ENCODE assay signal across 13 mouse cellular contexts in genomic region chr4:134483696-134484095, GRCm38 (mm10). TPM values are rescaled to one million over a fixed set of nuclear protein-coding genes. Genes with fewer than 3 reads are reported as not detected.
DNase-seq lines count a peak whose midpoint lies in the region; ATAC-seq and TF ChIP-seq lines count a peak whose summit lies in the region.
"Had no signal": no experiment of that assay in that cellular context is flagged by ENCODE, and none has a peak within 500 bp of the region (broad histone marks: within the 10 kb centered on the region; RNA-seq: fewer than 3 reads in every experiment).

No protein-coding gene starts in this region.

- no peak for TF ChIP-seq CTCF in cortical plate, adult 2 months (IDR thresholded peaks at IDR 0.05; ENCODE audit: extremely low read depth, insufficient read depth, low read length)

- no peak overlapping the region for H3K27ac ChIP-seq in kidney, embryonic 14.5 days (ENCODE audit: low read depth, low read length)
- H3K27ac ChIP-seq in cortical plate, adult 2 months (ENCODE audit: insufficient read depth, low read length): peak overlapping the region; percentile 25
- H3K27ac ChIP-seq in midbrain, embryonic 10.5 days (replicated peaks): no peak overlapping the region
- no peak overlapping the region for H3K27ac ChIP-seq in intestine, embryonic 16.5 days (ENCODE audit: low read length)
- H3K27ac ChIP-seq: heart, adult 2 months; liver, embryonic 15.5 days; stomach, embryonic 15.5 days had no signal

- H3K9ac ChIP-seq in kidney, embryonic 14.5 days (ENCODE audit: low read depth, low read length): no peak overlapping the region
- no peak overlapping the region for H3K9ac ChIP-seq in intestine, embryonic 16.5 days (ENCODE audit: low read depth, low read length)
- H3K9ac ChIP-seq: liver, embryonic 15.5 days; stomach, embryonic 15.5 days had no signal

- WGBS in kidney, embryonic 14.5 days: 64% methylated on average over 6 of the region's 6 CpGs
- 63% methylated on average over 6 of the region's 6 CpGs for WGBS in midbrain, embryonic 10.5 days
- 43% methylated on average over 6 of the region's 6 CpGs for WGBS in intestine, embryonic 16.5 days

- H3K9me3 ChIP-seq in kidney, embryonic 14.5 days (ENCODE audit: control insufficient read depth, low read length): no peaks in the 10 kb centered on the region
- H3K9me3 ChIP-seq in midbrain, embryonic 10.5 days (replicated peaks): no peaks in the 10 kb centered on the region
- H3K9me3 ChIP-seq in intestine, embryonic 16.5 days (ENCODE audit: control insufficient read depth, low read length): no peaks in the 10 kb centered on the region
- H3K9me3 ChIP-seq: liver, embryonic 15.5 days; stomach, embryonic 15.5 days had no signal

- peak; percentile 40 for DNase-seq in CD4-positive, CD25-positive, alpha-beta regulatory T cell, adult 2 months (ENCODE audit: low read depth, low spot score)
- DNase-seq in kidney, adult 11 months: peak; percentile 60
- peak; percentile 72 for DNase-seq in R1 (ENCODE audit: low read depth, low spot score)
- DNase-seq in midbrain, embryonic 10.5 days (ENCODE audit: low spot score): no peak
- DNase-seq: retina, postnatal 1 day had no signal

- ATAC-seq in CD4-positive, CD25-positive, alpha-beta regulatory T cell, adult 4 months: no peak
- no peak for ATAC-seq in kidney, embryonic 14.5 days (ENCODE audit: low FRiP score, low TSS enrichment)
- ATAC-seq in intestine, embryonic 16.5 days: no peak
- ATAC-seq: Patski had no signal

- H3K4me2 ChIP-seq in kidney, embryonic 14.5 days (replicated peaks; ENCODE audit: low read depth, low read length): no peak overlapping the region
- no peak overlapping the region for H3K4me2 ChIP-seq in intestine, embryonic 16.5 days (ENCODE audit: low read depth, low read length)
- H3K4me2 ChIP-seq: liver, embryonic 15.5 days; stomach, embryonic 15.5 days had no signal

- peak; percentile 67; the same call in 1 of the 2 replicates for TF ChIP-seq POLR2A in cortical plate, adult 2 months (IDR thresholded peaks at IDR 0.05; ENCODE audit: extremely low read depth, insufficient read depth, low read length)

- H3K36me3 ChIP-seq in kidney, embryonic 14.5 days (ENCODE audit: control insufficient read depth, insufficient read depth, low read length): no peaks in the 10 kb centered on the region
- no peaks in the 10 kb centered on the region for H3K36me3 ChIP-seq in midbrain, embryonic 10.5 days
- no peaks in the 10 kb centered on the region for H3K36me3 ChIP-seq in intestine, embryonic 16.5 days (ENCODE audit: control insufficient read depth, insufficient read depth, low read length)
- H3K36me3 ChIP-seq: liver, embryonic 15.5 days; stomach, embryonic 15.5 days had no signal

- H3K4me1 ChIP-seq in kidney, embryonic 14.5 days (ENCODE audit: control insufficient read depth, insufficient read depth, low read length): no peaks in the 10 kb centered on the region
- peaks cover 6% of the 10 kb centered on the region; the same call in 1 of the 2 replicates for H3K4me1 ChIP-seq in cortical plate, adult 2 months (ENCODE audit: control insufficient read depth, insufficient read depth, low read length)
- peaks cover 9% of the 10 kb centered on the region for H3K4me1 ChIP-seq in midbrain, embryonic 10.5 days
- H3K4me1 ChIP-seq in intestine, embryonic 16.5 days (ENCODE audit: control insufficient read depth, insufficient read depth, low read length): no peaks in the 10 kb centered on the region

- H3K27me3 ChIP-seq in kidney, embryonic 14.5 days (ENCODE audit: control insufficient read depth, insufficient read depth, low read length): 0 out of 2 replicates have a peak, but pooled peaks cover 4% of the 10 kb centered on the region
- peaks cover 9% of the 10 kb centered on the region; the same call in 1 of the 2 replicates for H3K27me3 ChIP-seq in midbrain, embryonic 10.5 days (ENCODE audit: low read depth, poor library complexity, severe bottlenecking)
- no peaks in the 10 kb centered on the region for H3K27me3 ChIP-seq in intestine, embryonic 16.5 days (replicated peaks; ENCODE audit: control insufficient read depth, insufficient read depth, low read length)
- H3K27me3 ChIP-seq: Patski; stomach, embryonic 15.5 days had no signal

- no peak overlapping the region for H3K4me3 ChIP-seq in kidney, embryonic 14.5 days (ENCODE audit: low read length)
- H3K4me3 ChIP-seq in cortical plate, adult 2 months (ENCODE audit: insufficient read depth, low read length): no peak overlapping the region
- no peak overlapping the region for H3K4me3 ChIP-seq in midbrain, embryonic 10.5 days
- H3K4me3 ChIP-seq in intestine, embryonic 16.5 days (ENCODE audit: low read length): no peak overlapping the region
- H3K4me3 ChIP-seq: heart, adult 2 months; liver, embryonic 15.5 days; stomach, embryonic 15.5 days had no signal

RNA-seq across cellular contexts. Expression of gene Paqr7, which starts 12.8 kb away (rescaled TPM):
- 10 to 100 TPM; 21.3 to 56.0 TPM for polyA plus RNA-seq in CD4-positive, CD25-positive, alpha-beta regulatory T cell, adult 4 months (2017; shearing (Covaris generic))
- polyA plus RNA-seq in kidney, embryonic 14.5 days (2014; fragmentation: Nextera tagmentation; extraction: Ambion mirVana): 0.57 and 0.73 TPM in 2 replicates
- polyA plus RNA-seq in cortical plate, adult 2 months (2012; rRNA removed): 78.7 and 81.5 TPM in 2 replicates
- 3.5 and 3.6 TPM in 2 replicates for polyA plus RNA-seq in midbrain, embryonic 10.5 days (2016; fragmentation: Nextera tagmentation; extraction: Ambion mirVana)
- polyA plus RNA-seq in intestine, embryonic 16.5 days (2015; fragmentation: Nextera tagmentation; extraction: Ambion mirVana): 23.6 and 32.1 TPM in 2 replicates

RNA-seq across cellular contexts. Expression of gene Stmn1, which starts 15.6 kb away (rescaled TPM):
- polyA plus RNA-seq in CD4-positive, CD25-positive, alpha-beta regulatory T cell, adult 4 months (2017; shearing (Covaris generic)): 100 to 1,000 TPM in 1 of 2 experiments, 10 to 100 TPM in 1; 80.7 to 125 TPM
- 1,829 and 1,880 TPM in 2 replicates for polyA plus RNA-seq in kidney, embryonic 14.5 days (2014; fragmentation: Nextera tagmentation; extraction: Ambion mirVana)
- 901 and 956 TPM in 2 replicates for polyA plus RNA-seq in cortical plate, adult 2 months (2012; rRNA removed)
- polyA plus RNA-seq in midbrain, embryonic 10.5 days (2016; fragmentation: Nextera tagmentation; extraction: Ambion mirVana): 2,607 and 3,209 TPM in 2 replicates
- polyA plus RNA-seq in intestine, embryonic 16.5 days (2015; fragmentation: Nextera tagmentation; extraction: Ambion mirVana): 982 and 1,127 TPM in 2 replicates

RNA-seq across cellular contexts. Expression of gene Aunip, which starts 27.1 kb away (rescaled TPM):
- 1 to 10 TPM in 1 of 2 experiments, under 1 TPM in 1; 0.26 to 1.2 TPM for polyA plus RNA-seq in CD4-positive, CD25-positive, alpha-beta regulatory T cell, adult 4 months (2017; shearing (Covaris generic))
- polyA plus RNA-seq in kidney, embryonic 14.5 days (2014; fragmentation: Nextera tagmentation; extraction: Ambion mirVana): 5.9 and 20.7 TPM in 2 replicates
- 0.23 and 0.31 TPM in 2 replicates for polyA plus RNA-seq in cortical plate, adult 2 months (2012; rRNA removed)
- polyA plus RNA-seq in midbrain, embryonic 10.5 days (2016; fragmentation: Nextera tagmentation; extraction: Ambion mirVana): 25.5 and 28.6 TPM in 2 replicates
- 14.4 and 14.6 TPM in 2 replicates for polyA plus RNA-seq in intestine, embryonic 16.5 days (2015; fragmentation: Nextera tagmentation; extraction: Ambion mirVana)
- polyA plus RNA-seq: heart, adult 2 months had no signal

RNA-seq across cellular contexts. Expression of gene Mtfr1l, which starts 51.5 kb away (rescaled TPM):
- polyA plus RNA-seq in CD4-positive, CD25-positive, alpha-beta regulatory T cell, adult 4 months (2017; shearing (Covaris generic)): 100 to 1,000 TPM in 1 of 2 experiments, 10 to 100 TPM in 1; 83.6 to 119 TPM
- 114 and 130 TPM in 2 replicates for polyA plus RNA-seq in kidney, embryonic 14.5 days (2014; fragmentation: Nextera tagmentation; extraction: Ambion mirVana)
- polyA plus RNA-seq in cortical plate, adult 2 months (2012; rRNA removed): 111 and 118 TPM in 2 replicates
- 120 and 127 TPM in 2 replicates for polyA plus RNA-seq in midbrain, embryonic 10.5 days (2016; fragmentation: Nextera tagmentation; extraction: Ambion mirVana)
- polyA plus RNA-seq in intestine, embryonic 16.5 days (2015; fragmentation: Nextera tagmentation; extraction: Ambion mirVana): 97.1 and 97.5 TPM in 2 replicates
